Mouse (Mus musculus) liver, embryonic 16.5 days (tissue): Measurements from ENCODE around the gene Palm2. TPM values are rescaled to one million over a fixed set of nuclear protein-coding genes. Genes with fewer than 3 reads are reported as not detected.

Source experiments
- ATAC-seq: fragments of 200-750 bp; cut with Nextera tagmentation; 2 replicates; pipeline ENCODE4 v1.8.0; 2017; ENCODE audit warnings: low read depth, mild to moderate bottlenecking, moderate number of reproducible peaks, moderate library complexity
- H3K27ac ChIP-seq: fragments of 300-500 bp; sonication (generic); 2 replicates; pipeline ENCODE4 v1.5.1; 2014; ENCODE audit warnings: mild to moderate bottlenecking, low read length
- H3K27me3 ChIP-seq: fragments of 300-500 bp; sonication (generic); 2 replicates; pipeline ENCODE4 v1.6.1; 2014; ENCODE audit warnings: low read depth, low read length, mixed read lengths; ENCODE audit not compliant: control insufficient read depth, insufficient read depth
- H3K36me3 ChIP-seq: fragments of 300-500 bp; sonication (generic); 2 replicates; pipeline ENCODE4 v1.6.1; 2014; ENCODE audit warnings: mild to moderate bottlenecking; ENCODE audit not compliant: control insufficient read depth, insufficient read depth
- H3K4me1 ChIP-seq: fragments of 300-500 bp; sonication (generic); 2 replicates; pipeline ENCODE4 v1.6.1; 2014; ENCODE audit warnings: low read depth, low read length, mixed read lengths; ENCODE audit not compliant: control insufficient read depth
- H3K4me2 ChIP-seq: fragments of 300-500 bp; sonication (generic); 2 replicates; pipeline ENCODE4 v1.6.1; 2014; ENCODE audit warnings: low read depth, low read length, mixed read lengths
- H3K4me3 ChIP-seq: fragments of 300-500 bp; sonication (generic); 2 replicates; pipeline ENCODE4 v1.5.1; 2014; ENCODE audit warnings: low read depth, mild to moderate bottlenecking, low read length
- H3K9ac ChIP-seq: fragments of 300-500 bp; sonication (generic); 2 replicates; pipeline ENCODE4 v1.6.1; 2014; ENCODE audit warnings: low read depth, low read length
- H3K9me3 ChIP-seq: fragments of 300-500 bp; sonication (generic); replicated peaks from 2 replicates; pipeline ENCODE4 v1.6.1; 2016; ENCODE audit warnings: low read length; ENCODE audit not compliant: control insufficient read depth
- WGBS: fragments of 180-500 bp; shearing (Covaris S2); extraction: QIAGEN DNeasy Blood & Tissue Kit; methylation state at CpG from one replicate; pipeline ENCODE4 v1.1.7; 2014; ENCODE audit not compliant: insufficient replicate concordance; 5-methylcytosine and 5-hydroxymethylcytosine counted together
- polyA plus RNA-seq: library from polyadenylated mRNA; unstranded; fragments of >200 nt; fragmentation: Nextera tagmentation; extraction: Ambion mirVana; gene quantifications from 2 replicates; pipeline ENCODE4 v1.2.1, GENCODE M21; 2015

The Palm2 gene
- polyA plus RNA-seq, 1 experiment from 2014 or later, result 0.41 TPM

GRCm38 (mm10) chr4:57723659-57724058 lies 289.6 kb downstream of the Palm2 start:
- no peak overlapping the region for H3K4me3 ChIP-seq
- H3K36me3 ChIP-seq, result no peaks in the 10 kb centered on the region
- H3K4me1 ChIP-seq, result no peaks in the 10 kb centered on the region
- no peak for ATAC-seq
- 48% methylated on average over 2 of the region's 2 CpGs for WGBS
- no peak overlapping the region for H3K9ac ChIP-seq
- H3K27me3 ChIP-seq, result no peaks in the 10 kb centered on the region
- no peak overlapping the region for H3K27ac ChIP-seq
- H3K9me3 ChIP-seq, result no peaks in the 10 kb centered on the region
- no peak overlapping the region for H3K4me2 ChIP-seq

DNA sequence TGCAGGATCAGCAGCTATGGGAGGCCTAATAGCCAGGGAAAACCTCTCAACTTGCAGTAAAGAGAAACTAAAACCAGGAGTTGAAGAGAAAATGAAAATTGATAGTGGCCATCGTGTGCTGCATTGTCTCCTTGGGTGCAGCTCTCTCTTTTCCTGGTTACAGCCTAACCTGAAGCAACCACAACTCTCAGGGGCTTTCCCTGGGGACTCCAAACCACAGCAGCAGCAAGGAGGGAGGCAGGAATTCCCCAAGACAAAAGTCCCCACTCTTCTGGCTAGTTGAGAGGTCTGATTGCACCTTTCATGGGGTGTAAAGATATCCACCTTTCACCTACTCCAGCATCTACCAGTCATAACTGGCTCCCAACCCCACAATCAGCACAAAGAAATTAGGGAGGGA lies 291.5 kb downstream of the Palm2 start:
- Histone ChIP-seq H3K27ac (no peak overlapping the region), H3K9me3 (no peaks in the 10 kb centered on the region), H3K4me1 (no peaks in the 10 kb centered on the region), H3K9ac (no peak overlapping the region), H3K4me3 (no peak overlapping the region), H3K4me2 (no peak overlapping the region), H3K36me3 (no peaks in the 10 kb centered on the region), H3K27me3 (no peaks in the 10 kb centered on the region)
- ATAC-seq, result no peak
- WGBS, result 42% methylated on average over 1 of the region's 1 CpGs

- no peak overlapping the region for H3K9ac ChIP-seq
- ATAC-seq, result no peak
- no peak overlapping the region for H3K4me3 ChIP-seq
- H3K27ac ChIP-seq, result no peak overlapping the region
- no peaks in the 10 kb centered on the region for H3K9me3 ChIP-seq
- WGBS, result 55% methylated on average over 4 of the region's 4 CpGs
- no peaks in the 10 kb centered on the region for H3K4me1 ChIP-seq
- no peaks in the 10 kb centered on the region for H3K27me3 ChIP-seq
- no peaks in the 10 kb centered on the region for H3K36me3 ChIP-seq
- no peak overlapping the region for H3K4me2 ChIP-seq
Measured at GRCm38 (mm10) chr4:57728611-57729183, 294.6 kb downstream of the Palm2 start.

DNA sequence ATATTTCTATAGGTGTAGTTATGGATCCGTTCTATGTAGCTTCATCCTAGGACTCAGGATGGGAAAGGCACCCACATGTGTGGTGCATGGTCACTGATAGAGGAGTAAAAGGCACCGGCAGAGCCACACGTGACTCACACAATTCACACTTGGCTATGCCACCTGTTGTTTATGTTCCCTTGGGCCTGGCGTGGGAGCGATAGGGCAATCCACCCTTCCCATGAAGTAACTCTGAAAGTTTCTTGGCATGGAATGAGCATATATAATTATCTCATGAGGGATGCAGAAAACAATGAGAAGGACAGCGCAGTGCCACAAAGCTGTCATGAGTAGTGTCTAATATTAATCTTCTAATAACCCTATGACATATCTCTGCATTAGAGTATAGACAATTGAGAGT lies 296.0 kb downstream of the Palm2 start:
- Histone ChIP-seq H3K4me3 (no peak overlapping the region), H3K36me3 (no peaks in the 10 kb centered on the region), H3K9me3 (no peaks in the 10 kb centered on the region), H3K4me1 (no peaks in the 10 kb centered on the region), H3K4me2 (no peak overlapping the region), H3K27me3 (no peaks in the 10 kb centered on the region), H3K27ac (no peak overlapping the region), H3K9ac (no peak overlapping the region)
- 72% methylated on average over 6 of the region's 6 CpGs for WGBS
- no peak for ATAC-seq

- H3K4me2 ChIP-seq, result no peak overlapping the region
- no peak for ATAC-seq
- no peaks in the 10 kb centered on the region for H3K36me3 ChIP-seq
- no peak overlapping the region for H3K27ac ChIP-seq
- no peaks in the 10 kb centered on the region for H3K4me1 ChIP-seq
- H3K9ac ChIP-seq, result no peak overlapping the region
- no peaks in the 10 kb centered on the region for H3K9me3 ChIP-seq
- no peak overlapping the region for H3K4me3 ChIP-seq
- H3K27me3 ChIP-seq, result no peaks in the 10 kb centered on the region
- 58% methylated on average over 11 of the region's 11 CpGs for WGBS
Measured at GRCm38 (mm10) chr4:57730801-57731598, 297.0 kb downstream of the Palm2 start.

GRCm38 (mm10) chr4:57732351-57732750 lies 298.3 kb downstream of the Palm2 start:
- ATAC-seq, result no peak
- H3K27me3 ChIP-seq, result no peaks in the 10 kb centered on the region
- H3K36me3 ChIP-seq, result no peaks in the 10 kb centered on the region
- no peak overlapping the region for H3K27ac ChIP-seq
- H3K4me3 ChIP-seq, result no peak overlapping the region
- no peaks in the 10 kb centered on the region for H3K4me1 ChIP-seq
- no peaks in the 10 kb centered on the region for H3K9me3 ChIP-seq
- 51% methylated on average over 5 of the region's 5 CpGs for WGBS
- H3K4me2 ChIP-seq, result no peak overlapping the region
- no peak overlapping the region for H3K9ac ChIP-seq

DNA sequence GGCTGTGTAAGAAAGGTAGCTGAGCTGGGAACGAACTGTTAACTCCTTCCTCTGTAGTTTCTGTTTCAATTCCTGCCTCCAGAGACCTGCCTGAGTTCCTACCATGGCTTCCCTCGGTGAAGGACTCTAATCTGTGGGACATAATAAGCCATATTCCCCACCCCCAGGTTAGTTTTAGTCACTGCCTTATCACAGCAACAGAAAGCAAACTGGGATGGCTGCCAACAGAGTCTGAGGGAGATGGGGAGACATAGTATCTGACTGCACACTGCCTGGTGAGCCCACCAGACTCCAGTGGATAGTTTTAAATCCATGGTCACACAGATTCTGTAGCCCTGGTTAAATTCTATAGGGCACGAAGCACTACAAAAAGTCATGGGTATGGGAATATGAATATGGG lies 299.4 kb downstream of the Palm2 start:
- Histone ChIP-seq H3K9me3 (no peaks in the 10 kb centered on the region), H3K36me3 (no peaks in the 10 kb centered on the region), H3K9ac (no peak overlapping the region), H3K27ac (no peak overlapping the region), H3K4me1 (no peaks in the 10 kb centered on the region), H3K4me2 (no peak overlapping the region), H3K4me3 (no peak overlapping the region), H3K27me3 (no peaks in the 10 kb centered on the region)
- ATAC-seq, result no peak
- 43% methylated on average over 3 of the region's 3 CpGs for WGBS

DNA sequence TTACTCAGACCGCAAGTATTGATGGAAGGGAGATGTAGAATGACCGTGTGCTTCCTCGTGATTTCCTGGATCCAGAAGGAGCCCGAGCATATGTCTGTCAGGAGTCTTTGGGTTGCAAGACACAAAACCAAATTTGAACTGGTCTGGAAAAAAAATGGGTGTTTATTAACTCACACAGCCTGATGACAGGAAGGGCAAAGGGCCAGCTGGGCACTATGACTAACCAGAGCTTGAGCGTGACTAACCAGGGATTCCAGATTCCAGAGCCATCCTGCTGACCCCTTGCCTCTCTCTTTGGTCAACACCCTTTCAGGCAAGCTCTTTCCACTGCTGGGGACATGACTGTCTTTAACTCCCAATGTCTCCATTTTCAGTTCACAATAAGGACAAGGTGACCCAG lies 301.4 kb downstream of the Palm2 start:
- ATAC-seq, result no peak
- no peaks in the 10 kb centered on the region for H3K4me1 ChIP-seq
- H3K9ac ChIP-seq, result no peak overlapping the region
- no peak overlapping the region for H3K27ac ChIP-seq
- H3K4me3 ChIP-seq, result no peak overlapping the region
- 70% methylated on average over 5 of the region's 5 CpGs for WGBS
- no peaks in the 10 kb centered on the region for H3K9me3 ChIP-seq
- H3K27me3 ChIP-seq, result no peaks in the 10 kb centered on the region
- no peaks in the 10 kb centered on the region for H3K36me3 ChIP-seq
- H3K4me2 ChIP-seq, result no peak overlapping the region

- no peak for ATAC-seq
- no peak overlapping the region for H3K9ac ChIP-seq
- WGBS, result 58% methylated on average over 8 of the region's 8 CpGs
- no peak overlapping the region for H3K4me2 ChIP-seq
- no peaks in the 10 kb centered on the region for H3K9me3 ChIP-seq
- no peaks in the 10 kb centered on the region for H3K36me3 ChIP-seq
- no peaks in the 10 kb centered on the region for H3K4me1 ChIP-seq
- H3K27ac ChIP-seq, result no peak overlapping the region
- H3K27me3 ChIP-seq, result no peaks in the 10 kb centered on the region
- H3K4me3 ChIP-seq, result no peak overlapping the region
Measured at GRCm38 (mm10) chr4:57738856-57739552, 305.0 kb downstream of the Palm2 start.
